Mouse (Mus musculus) neural tube, postnatal 0 days (tissue): ENCODE results near the gene Mpg. TPM values are rescaled to one million over a fixed set of nuclear protein-coding genes. Genes with fewer than 3 reads are reported as not detected.

Experiments
- polyA plus RNA-seq: library from polyadenylated mRNA; unstranded; fragments of >200 nt; fragmentation: Nextera tagmentation; extraction: Ambion mirVana; gene quantifications from 2 replicates; pipeline ENCODE4 v1.2.1, GENCODE M21; 2015

The Mpg gene
- polyA plus RNA-seq = 28.0 and 32.0 TPM in 2 replicates

DNA sequence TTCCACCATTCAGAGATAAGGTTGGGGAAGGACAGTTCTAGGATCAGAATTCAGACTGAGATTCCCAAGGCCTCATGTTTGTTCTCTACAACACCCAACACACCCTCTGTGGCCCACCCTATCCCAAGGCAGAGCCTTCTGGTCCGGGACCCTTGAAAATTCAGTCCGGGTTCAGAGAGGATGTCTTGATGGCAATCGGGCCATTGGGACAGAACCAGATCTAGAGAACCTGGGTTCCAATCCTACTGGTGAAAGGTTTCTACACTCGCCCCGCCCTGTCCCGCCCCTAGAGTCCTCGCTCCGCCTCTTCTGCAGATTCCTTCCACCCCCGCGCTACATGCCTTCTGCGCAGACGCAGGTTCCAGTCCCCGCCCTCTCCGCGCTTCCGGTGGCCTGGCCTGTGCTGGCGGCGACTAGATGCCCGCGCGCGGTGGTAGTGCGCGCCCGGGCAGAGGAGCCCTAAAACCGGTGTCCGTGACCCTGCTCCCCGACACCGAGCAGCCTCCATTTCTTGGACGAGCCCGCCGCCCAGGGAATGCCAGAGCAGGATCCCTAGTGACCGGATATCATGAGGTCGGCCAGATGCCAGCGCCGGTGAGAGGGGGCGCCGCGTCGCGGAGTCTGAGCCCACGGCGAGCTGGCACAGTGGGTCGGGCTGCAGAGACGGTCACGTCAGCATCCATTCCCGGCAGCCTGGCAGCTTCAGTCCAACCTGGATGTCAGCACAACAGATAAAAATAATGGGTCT lies at the start of gene Mpg:
TSS of gene Mpg (plus strand) at position 382 of the 748 bp plus-strand sequence.

GRCm38 (mm10) chr11:32200075-32200601 lies 26.2 kb upstream of the Mpg start, which contains the start of gene Il9r:
Gene Il9r, minus strand, starts transcription at chr11:32200279.

GRCm38 (mm10) chr11:32205058-32205873 lies 21.0 kb upstream of the Mpg start, which contains the start of gene Snrnp25:
Gene Snrnp25, plus strand, starts transcription at chr11:32205415.

GRCm38 (mm10) chr11:32221951-32222409 lies 4.3 kb upstream of the Mpg start, which contains the start of gene Rhbdf1:
Gene Rhbdf1, minus strand, starts transcription at chr11:32222300.

GRCm38 (mm10) chr11:32267188-32267884 lies 41.0 kb downstream of the Mpg start, which contains the start of gene Nprl3:
Gene Nprl3, minus strand, starts transcription at chr11:32267707.

GRCm38 (mm10) chr11:32276347-32276746 lies 50.0 kb downstream of the Mpg start, which contains the start of gene Hba-x:
Gene Hba-x, plus strand, starts transcription at chr11:32276400.

Other genes starting within 250 kb of the Mpg start
- gene Nsg2, start 226.0 kb upstream of the Mpg start, polyA plus RNA-seq = 335 and 384 TPM in 2 replicates
- not detected in 2 replicates for gene Il9r, start 26.2 kb upstream of the Mpg start, polyA plus RNA-seq
- gene Snrnp25, start 21.1 kb upstream of the Mpg start, polyA plus RNA-seq = 48.3 and 58.2 TPM in 2 replicates
- 25.0 and 25.1 TPM in 2 replicates for gene Rhbdf1, start 4.2 kb upstream of the Mpg start, polyA plus RNA-seq
- gene Nprl3, start 41.2 kb downstream of the Mpg start, polyA plus RNA-seq = 35.9 and 37.7 TPM in 2 replicates
- 0.39 TPM in 1 of 2 replicates, not detected in the other for gene Hba-x, start 49.9 kb downstream of the Mpg start, polyA plus RNA-seq
- gene Hba-a1, start 57.0 kb downstream of the Mpg start, polyA plus RNA-seq = 657 and 870 TPM in 2 replicates
- gene Hbq1b, start 60.5 kb downstream of the Mpg start, polyA plus RNA-seq = 1.1 and 1.6 TPM in 2 replicates
- gene Hba-a2, start 70.0 kb downstream of the Mpg start, polyA plus RNA-seq = 1,560 and 2,040 TPM in 2 replicates
- gene Hbq1a, start 73.6 kb downstream of the Mpg start, polyA plus RNA-seq = 1.1 and 1.8 TPM in 2 replicates
- 7.9 and 10.1 TPM in 2 replicates for gene Sh3pxd2b, start 121.3 kb downstream of the Mpg start, polyA plus RNA-seq
- 25.4 and 28.0 TPM in 2 replicates for gene Ubtd2, start 228.9 kb downstream of the Mpg start, polyA plus RNA-seq